Mouse (Mus musculus): Measurements from ENCODE around the gene Borcs5. TPM values are rescaled to one million over a fixed set of nuclear protein-coding genes. Genes with fewer than 3 reads are reported as not detected.
"Not testable (repeated sequence)": the region's sequence is repeated elsewhere in the genome, so short reads cannot be mapped to it uniquely, and the experiment has no call there.

Gene Borcs5
- polyA plus RNA-seq, 1 experiment: 9.2 TPM

GRCm38 (mm10) chr6:134669179-134669865, 30.0 kb downstream of the Borcs5 start:
- 85% methylated on average over 6 of the region's 6 CpGs for WGBS
- Histone ChIP-seq H3K4me1 (ENCODE audit: control insufficient read depth, insufficient read depth, insufficient read length) (no peaks in the 10 kb centered on the region), H3K27ac (ENCODE audit: insufficient read depth, low read length) (no peak overlapping the region), H3K27me3 (ENCODE audit: control insufficient read depth, insufficient read depth, low read length) (no peaks in the 10 kb centered on the region), H3K36me3 (ENCODE audit: control insufficient read depth, insufficient read depth, low read length) (no peaks in the 10 kb centered on the region), H3K4me3 (ENCODE audit: extremely low read depth, insufficient read depth, insufficient read length) (no peak overlapping the region)
- no peak for TF ChIP-seq POLR2A (IDR thresholded peaks at IDR 0.05; ENCODE audit: low read depth, low read length)
- TF ChIP-seq CTCF (IDR thresholded peaks at IDR 0.05; ENCODE audit: extremely low read depth, insufficient read depth, insufficient read length, insufficient replicate concordance): no peak
- DNase-seq (ENCODE audit: low read depth in 1 of 2, low spot score in 2 of 2): no peak

DNA sequence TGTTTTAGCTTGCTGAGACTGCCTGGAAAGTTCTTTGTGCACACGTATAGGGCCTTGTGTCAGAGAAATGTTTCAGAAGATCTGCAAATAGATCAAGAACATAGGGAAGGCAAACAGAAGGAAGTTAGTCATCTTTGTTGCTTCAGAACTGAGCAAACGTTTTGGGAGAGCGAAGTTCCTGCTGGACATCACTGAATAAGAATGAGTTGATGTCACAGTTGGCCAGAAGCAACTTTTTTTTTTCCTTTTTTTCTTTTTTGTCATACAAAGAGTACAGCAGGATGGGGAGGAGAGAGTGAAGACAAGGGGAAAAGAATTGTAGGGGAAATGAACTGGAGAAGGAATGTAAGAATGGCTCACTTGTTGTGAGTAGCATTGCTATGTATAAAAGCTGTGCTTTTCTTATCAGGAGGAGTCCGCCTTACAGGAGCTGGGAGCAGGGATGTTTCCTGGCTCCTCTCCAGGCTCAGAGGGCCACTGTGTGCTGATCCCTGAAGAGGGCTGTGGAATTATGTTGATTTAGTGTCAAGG, 31.6 kb downstream of the Borcs5 start:
- no peaks in the 10 kb centered on the region for H3K36me3 ChIP-seq (ENCODE audit: control insufficient read depth, insufficient read depth, low read length)
- no peaks in the 10 kb centered on the region for H3K4me1 ChIP-seq (ENCODE audit: control insufficient read depth, insufficient read depth, insufficient read length)
- TF ChIP-seq CTCF (IDR thresholded peaks at IDR 0.05; ENCODE audit: extremely low read depth, insufficient read depth, insufficient read length, insufficient replicate concordance) (no peak), POLR2A (IDR thresholded peaks at IDR 0.05; ENCODE audit: low read depth, low read length) (no peak)
- DNase-seq (ENCODE audit: low read depth in 1 of 2, low spot score in 2 of 2): no peak
- H3K27ac ChIP-seq (ENCODE audit: insufficient read depth, low read length): no peak overlapping the region; the same call in 1 of the 2 replicates
- H3K4me3 ChIP-seq (ENCODE audit: extremely low read depth, insufficient read depth, insufficient read length): no peak overlapping the region
- 75% methylated on average over 4 of the region's 4 CpGs for WGBS
- H3K27me3 ChIP-seq (ENCODE audit: control insufficient read depth, insufficient read depth, low read length): no peaks in the 10 kb centered on the region

- H3K27me3 ChIP-seq (ENCODE audit: control insufficient read depth, insufficient read depth, low read length); H3K4me1 ChIP-seq (ENCODE audit: control insufficient read depth, insufficient read depth, insufficient read length); H3K27ac ChIP-seq (ENCODE audit: insufficient read depth, low read length); H3K4me3 ChIP-seq (ENCODE audit: extremely low read depth, insufficient read depth, insufficient read length); DNase-seq (ENCODE audit: low read depth in 1 of 2, low spot score in 2 of 2); H3K36me3 ChIP-seq (ENCODE audit: control insufficient read depth, insufficient read depth, low read length): not testable (repeated sequence)
- WGBS: 70% methylated on average over 8 of the region's 8 CpGs
Observed at GRCm38 (mm10) chr6:134673712-134674111, 34.4 kb downstream of the Borcs5 start.

DNA sequence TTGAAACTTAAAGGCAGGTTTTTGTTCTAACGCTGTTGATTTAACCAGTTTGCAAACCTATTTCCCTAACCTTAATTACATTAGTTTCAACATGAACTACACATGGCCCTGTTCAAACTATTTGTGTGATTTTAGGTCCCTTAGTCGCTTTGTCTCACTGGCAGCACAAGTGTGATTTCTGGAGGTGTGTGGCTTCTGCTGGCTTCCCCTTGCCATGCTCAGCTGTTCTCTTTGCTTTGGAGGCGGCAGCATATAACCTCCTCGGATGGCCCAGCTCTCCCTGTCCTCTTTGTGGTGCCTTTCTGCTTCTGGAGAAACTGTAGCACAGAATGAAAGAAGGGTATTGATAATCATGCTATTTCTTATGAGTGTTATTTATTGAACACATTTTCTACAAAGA, 38.2 kb downstream of the Borcs5 start:
- no peaks in the 10 kb centered on the region for H3K36me3 ChIP-seq (ENCODE audit: control insufficient read depth, insufficient read depth, low read length)
- H3K4me3 ChIP-seq (ENCODE audit: extremely low read depth, insufficient read depth, insufficient read length): no peak overlapping the region
- no peak overlapping the region for H3K27ac ChIP-seq (ENCODE audit: insufficient read depth, low read length)
- TF ChIP-seq CTCF (IDR thresholded peaks at IDR 0.05; ENCODE audit: extremely low read depth, insufficient read depth, insufficient read length, insufficient replicate concordance): no peak
- WGBS: 94% methylated on average over 4 of the region's 4 CpGs
- DNase-seq (ENCODE audit: low read depth in 1 of 2, low spot score in 2 of 2): no peak
- no peaks in the 10 kb centered on the region for H3K27me3 ChIP-seq (ENCODE audit: control insufficient read depth, insufficient read depth, low read length)
- H3K4me1 ChIP-seq (ENCODE audit: control insufficient read depth, insufficient read depth, insufficient read length): no peaks in the 10 kb centered on the region; the same call in 1 of the 2 replicates

DNA sequence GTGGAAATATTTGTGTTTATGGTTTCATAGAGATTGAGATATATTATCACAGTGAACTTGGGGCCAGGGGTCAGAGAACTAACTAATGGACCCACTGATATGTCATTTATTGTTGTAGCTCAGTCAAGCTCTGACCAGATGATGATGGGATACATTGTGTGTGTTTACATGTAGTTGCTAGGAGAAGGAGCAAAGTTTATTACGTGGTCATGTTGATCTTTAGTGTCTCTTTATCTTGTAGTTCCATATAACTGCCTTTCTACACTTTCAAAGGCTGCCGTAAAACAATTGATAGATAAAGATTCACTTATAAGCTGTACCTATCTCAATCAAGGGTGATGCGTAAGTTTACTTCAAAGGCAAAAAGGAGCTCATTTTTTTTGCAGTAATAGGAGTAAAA, 38.7 kb downstream of the Borcs5 start:
- no peak overlapping the region for H3K27ac ChIP-seq (ENCODE audit: insufficient read depth, low read length)
- H3K4me3 ChIP-seq (ENCODE audit: extremely low read depth, insufficient read depth, insufficient read length): no peak overlapping the region
- no peaks in the 10 kb centered on the region for H3K36me3 ChIP-seq (ENCODE audit: control insufficient read depth, insufficient read depth, low read length)
- no peaks in the 10 kb centered on the region for H3K27me3 ChIP-seq (ENCODE audit: control insufficient read depth, insufficient read depth, low read length)
- 80% methylated on average over 3 of the region's 3 CpGs for WGBS
- no peaks in the 10 kb centered on the region; the same call in 1 of the 2 replicates for H3K4me1 ChIP-seq (ENCODE audit: control insufficient read depth, insufficient read depth, insufficient read length)
- no peak for TF ChIP-seq POLR2A (IDR thresholded peaks at IDR 0.05; ENCODE audit: low read depth, low read length)
- no peak for TF ChIP-seq CTCF (IDR thresholded peaks at IDR 0.05; ENCODE audit: extremely low read depth, insufficient read depth, insufficient read length, insufficient replicate concordance)
- no peak for DNase-seq (ENCODE audit: low read depth in 1 of 2, low spot score in 2 of 2)

GRCm38 (mm10) chr6:134679330-134679729, 40.0 kb downstream of the Borcs5 start:
- not testable (repeated sequence) for H3K4me1 ChIP-seq (ENCODE audit: control insufficient read depth, insufficient read depth, insufficient read length); H3K4me3 ChIP-seq (ENCODE audit: extremely low read depth, insufficient read depth, insufficient read length); DNase-seq (ENCODE audit: low read depth in 1 of 2, low spot score in 2 of 2); H3K27ac ChIP-seq (ENCODE audit: insufficient read depth, low read length); H3K27me3 ChIP-seq (ENCODE audit: control insufficient read depth, insufficient read depth, low read length); H3K36me3 ChIP-seq (ENCODE audit: control insufficient read depth, insufficient read depth, low read length)
- WGBS: 80% methylated on average over 4 of the region's 4 CpGs

- no peaks in the 10 kb centered on the region for H3K27me3 ChIP-seq (ENCODE audit: control insufficient read depth, insufficient read depth, low read length)
- no peak overlapping the region for H3K27ac ChIP-seq (ENCODE audit: insufficient read depth, low read length)
- DNase-seq (ENCODE audit: low read depth in 1 of 2, low spot score in 2 of 2): no peak
- H3K4me1 ChIP-seq (ENCODE audit: control insufficient read depth, insufficient read depth, insufficient read length): no peaks in the 10 kb centered on the region; the same call in 1 of the 2 replicates
- TF ChIP-seq CTCF (IDR thresholded peaks at IDR 0.05; ENCODE audit: extremely low read depth, insufficient read depth, insufficient read length, insufficient replicate concordance): no peak
- no peak for TF ChIP-seq POLR2A (IDR thresholded peaks at IDR 0.05; ENCODE audit: low read depth, low read length)
- no peak overlapping the region for H3K4me3 ChIP-seq (ENCODE audit: extremely low read depth, insufficient read depth, insufficient read length)
- 90% methylated on average over 6 of the region's 6 CpGs for WGBS
- H3K36me3 ChIP-seq (ENCODE audit: control insufficient read depth, insufficient read depth, low read length): peaks cover 4% of the 10 kb centered on the region; the same call in 1 of the 2 replicates
Observed at GRCm38 (mm10) chr6:134684354-134684915, 45.1 kb downstream of the Borcs5 start.

All from spleen, adult 2 months (tissue).